Mouse (Mus musculus) layer of hippocampus, postnatal 10 days (tissue): Measurements from ENCODE around the gene Gm21149. TPM values are rescaled to one million over a fixed set of nuclear protein-coding genes. Genes with fewer than 3 reads are reported as not detected.
"Not testable (repeated sequence)": the region's sequence is repeated elsewhere in the genome, so short reads cannot be mapped to it uniquely, and the experiment has no call there.

ENCODE experiments used
- DNase-seq, 2 experiments: peaks; one replicate each; pipeline ENCODE4 v3.0.0; 2021; ENCODE audit warnings: low spot score in 2 of 2
- long read RNA-seq: library from polyadenylated mRNA; stranded (forward); transcript quantifications from one replicate; pipeline ENCODE4 v2.0.0, GENCODE M21; 2023
- total RNA-seq, 2 experiments: library from RNA; stranded (reverse); gene quantifications; 2 replicates each; pipeline ENCODE4 v1.2.3; 2021

The Gm21149 gene
- total RNA-seq: not detected
- long read RNA-seq: 0 reads

GRCm38 (mm10) chr5:15476423-15476822 lies at the start of gene Gm21149:
Gene Gm21149 (minus strand): TSS chr5:15476523.
- DNase-seq: not testable (repeated sequence)

GRCm38 (mm10) chr5:15522470-15522869 lies 46.1 kb upstream of the Gm21149 start:
- not testable (repeated sequence) for DNase-seq

GRCm38 (mm10) chr5:15522028-15522427 lies 45.7 kb upstream of the Gm21149 start:
- DNase-seq: not testable (repeated sequence)

- peak; percentile 17 to 44 for DNase-seq
Measured at GRCm38 (mm10) chr5:15520418-15520817, 44.1 kb upstream of the Gm21149 start.

GRCm38 (mm10) chr5:15517150-15517549 lies 40.8 kb upstream of the Gm21149 start:
- DNase-seq: not testable (repeated sequence)

- DNase-seq: not testable (repeated sequence)
Measured at GRCm38 (mm10) chr5:15512236-15512635, 35.9 kb upstream of the Gm21149 start.

GRCm38 (mm10) chr5:15509911-15510310 lies 33.6 kb upstream of the Gm21149 start:
- DNase-seq: not testable (repeated sequence)

DNA sequence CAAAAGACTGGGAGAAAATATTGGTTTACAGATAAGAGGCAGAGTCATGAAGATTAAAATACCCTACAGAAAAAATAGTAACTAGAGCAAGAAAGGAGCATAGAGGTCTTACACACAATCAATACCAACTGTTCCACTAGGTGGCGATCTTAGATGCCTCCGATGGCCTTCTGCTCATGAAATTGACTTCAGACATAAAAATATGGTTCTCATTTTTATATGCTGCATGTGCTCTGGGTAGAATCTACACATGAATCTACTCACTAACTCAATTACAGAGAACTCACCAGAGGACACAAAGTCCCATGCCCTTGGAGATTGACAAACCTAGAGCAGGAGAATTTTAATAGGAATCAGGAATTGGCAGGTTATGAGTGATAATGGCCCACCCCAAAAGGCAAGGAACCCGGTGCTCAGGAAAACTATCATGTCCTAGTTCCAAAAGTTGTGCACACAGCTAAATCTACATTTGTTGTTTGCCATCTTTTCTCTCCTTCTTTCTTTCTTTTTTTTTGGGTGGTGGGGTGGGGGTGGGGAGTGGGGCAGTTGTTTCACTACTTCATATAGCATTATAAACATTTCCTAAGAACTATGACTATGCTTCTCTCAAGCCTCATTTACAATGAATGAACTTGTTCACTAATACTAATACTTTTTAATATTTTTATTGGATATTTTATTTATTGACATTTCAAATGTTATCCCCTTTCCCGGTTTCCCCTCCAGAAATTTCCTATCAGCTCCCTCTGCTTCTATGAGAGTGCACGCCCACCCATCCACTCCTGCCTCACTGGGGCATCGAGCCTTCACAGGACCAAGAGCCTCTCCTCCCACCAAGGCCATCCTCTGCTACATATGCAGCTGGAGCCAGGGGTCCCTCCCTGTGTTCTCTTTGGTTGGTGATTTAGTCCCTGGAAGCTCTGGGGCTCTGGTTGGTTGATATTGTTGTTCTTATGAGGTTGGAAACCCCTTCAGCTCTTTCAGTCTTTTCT lies 32.4 kb upstream of the Gm21149 start:
- not testable (repeated sequence) for DNase-seq

DNA sequence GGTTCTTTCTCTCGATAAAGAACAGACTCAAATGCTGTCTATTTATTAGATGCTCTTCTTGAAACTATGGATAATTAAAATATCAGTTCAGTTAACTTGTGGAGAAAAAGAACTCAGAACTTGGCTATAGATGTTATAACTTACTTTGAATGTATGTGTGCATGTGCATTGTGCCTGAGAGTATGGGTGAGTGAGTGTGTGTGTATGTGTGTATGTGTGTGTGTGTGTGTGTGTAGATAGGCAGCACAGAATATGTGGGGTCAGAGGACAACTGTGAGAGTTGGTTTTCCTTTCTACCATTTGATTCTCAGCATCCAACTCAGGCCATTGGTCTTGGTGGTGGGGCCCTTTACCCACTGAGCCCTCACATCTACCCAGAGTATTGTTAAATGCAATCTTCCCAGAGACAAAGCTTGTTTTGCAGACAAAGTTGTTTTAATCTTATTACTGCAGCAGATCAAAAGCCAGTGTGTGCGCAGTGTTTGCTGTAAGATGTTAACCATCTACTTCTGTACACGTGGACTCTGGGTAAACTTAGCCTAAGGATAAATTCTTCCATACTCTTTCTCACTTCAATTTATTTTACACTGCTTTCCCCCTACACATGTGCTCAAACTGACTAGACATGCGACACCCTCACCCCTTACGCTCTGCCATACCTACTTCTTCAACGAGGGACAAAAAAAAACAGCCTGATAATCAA lies 31.6 kb upstream of the Gm21149 start:
- not testable (repeated sequence) for DNase-seq

DNA sequence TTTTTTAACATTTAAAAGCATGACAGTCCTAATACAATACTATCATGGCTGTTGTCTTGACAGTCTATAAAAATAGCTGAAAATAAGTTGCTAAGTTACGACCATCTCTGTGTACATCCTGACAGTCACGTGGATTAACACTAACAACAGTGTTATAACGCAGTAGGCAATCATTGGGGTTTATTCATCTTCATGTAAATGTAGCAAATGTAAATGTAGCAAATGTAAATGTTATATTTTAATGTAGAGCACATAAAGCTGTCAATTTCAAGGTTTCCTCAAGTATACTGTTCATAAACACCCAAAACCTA lies 30.9 kb upstream of the Gm21149 start:
- no peak for DNase-seq

- DNase-seq: peak; percentile 31 to 51
Measured at GRCm38 (mm10) chr5:15506575-15507308, 30.4 kb upstream of the Gm21149 start.

DNA sequence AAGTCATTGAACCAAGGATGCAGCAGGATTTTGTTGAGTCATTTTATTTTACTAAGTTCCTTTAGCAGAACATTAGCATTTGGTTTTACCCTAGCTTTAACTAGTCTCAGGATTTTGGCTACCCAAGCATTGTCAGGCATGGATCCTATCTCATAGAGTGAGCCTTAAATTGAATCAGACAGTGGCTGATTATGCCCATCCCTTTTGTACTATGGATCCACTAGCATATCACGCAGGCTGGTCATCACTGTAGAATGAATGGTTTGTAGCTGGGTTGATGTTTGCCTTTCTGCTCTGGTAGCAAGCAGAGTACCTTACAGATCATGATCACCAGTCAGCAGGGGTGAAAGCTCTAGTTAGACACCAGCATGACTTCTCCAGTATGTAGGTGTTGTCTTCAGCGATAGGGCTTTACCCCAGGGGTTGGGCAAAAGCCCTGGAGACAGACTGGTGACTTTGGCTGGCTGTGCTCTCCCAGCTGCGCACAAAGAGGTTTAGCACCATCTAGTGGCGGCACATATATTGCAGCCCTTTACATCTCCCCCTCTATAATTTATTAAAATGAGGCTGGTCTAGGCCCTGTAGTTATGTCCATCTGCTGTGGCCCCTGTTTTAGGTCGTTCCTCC lies 22.6 kb upstream of the Gm21149 start:
- DNase-seq: peak; percentile 18 to 44

GRCm38 (mm10) chr5:15498350-15498749 lies 22.0 kb upstream of the Gm21149 start:
- not testable (repeated sequence) for DNase-seq

- DNase-seq: not testable (repeated sequence)
Measured at GRCm38 (mm10) chr5:15490934-15491333, 14.6 kb upstream of the Gm21149 start.

DNA sequence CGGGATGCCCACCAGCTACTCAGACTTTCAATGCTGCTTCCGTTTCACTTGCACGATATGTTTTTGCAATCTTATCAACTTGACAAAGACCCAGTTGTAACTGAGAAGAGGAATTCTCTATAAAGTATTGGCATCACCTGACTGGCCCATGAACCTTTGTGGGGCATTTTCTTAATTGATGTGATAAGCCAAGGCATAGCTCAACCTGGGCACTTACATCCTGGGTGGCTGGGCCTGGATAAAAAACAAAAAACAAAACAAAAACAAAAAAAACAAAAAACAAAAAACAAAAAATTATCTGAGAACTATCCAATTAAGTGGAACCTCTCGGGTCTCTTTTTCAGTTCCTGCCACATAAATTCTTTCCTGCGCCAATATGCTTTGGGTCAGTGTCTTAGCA lies 12.4 kb upstream of the Gm21149 start:
- no peak for DNase-seq

DNA sequence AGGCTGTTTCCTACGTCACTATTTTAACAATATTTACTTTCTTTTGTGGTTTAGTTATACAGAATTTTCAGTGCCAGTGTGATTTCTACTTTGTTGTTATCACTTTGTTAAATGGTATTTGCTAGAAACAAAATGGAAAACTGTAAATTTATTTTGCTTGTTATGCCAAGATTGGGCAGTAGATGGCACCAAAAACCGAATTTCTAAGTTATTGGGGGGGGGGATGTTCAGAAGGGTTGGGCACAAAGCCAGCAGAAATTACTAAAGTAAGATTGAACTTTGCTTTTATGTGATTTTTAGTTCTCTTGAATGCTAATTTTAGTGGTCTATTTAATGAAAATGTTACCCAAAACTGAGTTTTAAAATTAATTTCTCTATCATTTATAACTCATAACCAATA lies 8.3 kb upstream of the Gm21149 start:
- DNase-seq: not testable (repeated sequence)

DNA sequence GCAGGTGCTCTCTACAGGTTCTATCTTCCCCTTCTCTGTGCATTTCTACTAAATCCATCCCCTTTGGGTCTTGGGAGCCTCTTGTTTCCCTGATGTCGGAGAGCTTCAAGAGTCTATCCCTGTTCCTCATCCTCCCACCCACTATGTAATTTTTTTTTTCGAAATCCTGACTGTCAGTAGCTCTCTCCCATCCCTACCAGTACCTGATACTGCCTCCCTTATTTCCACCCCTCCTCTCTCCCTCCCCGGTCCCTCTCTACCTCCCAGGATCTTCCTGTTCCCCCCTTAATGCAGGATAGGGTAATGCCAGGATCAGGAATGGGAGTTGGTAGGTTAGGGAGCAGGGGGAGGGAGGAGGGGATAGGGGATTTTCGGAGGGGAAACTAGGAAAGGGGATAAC lies 7.3 kb upstream of the Gm21149 start:
- DNase-seq: not testable (repeated sequence)

GRCm38 (mm10) chr5:15482815-15483214 lies 6.5 kb upstream of the Gm21149 start:
- DNase-seq: not testable (repeated sequence)

- not testable (repeated sequence) for DNase-seq
Measured at GRCm38 (mm10) chr5:15470141-15470540, 6.2 kb downstream of the Gm21149 start.

- not testable (repeated sequence) for DNase-seq
Measured at GRCm38 (mm10) chr5:15467768-15468167, 8.6 kb downstream of the Gm21149 start.

DNA sequence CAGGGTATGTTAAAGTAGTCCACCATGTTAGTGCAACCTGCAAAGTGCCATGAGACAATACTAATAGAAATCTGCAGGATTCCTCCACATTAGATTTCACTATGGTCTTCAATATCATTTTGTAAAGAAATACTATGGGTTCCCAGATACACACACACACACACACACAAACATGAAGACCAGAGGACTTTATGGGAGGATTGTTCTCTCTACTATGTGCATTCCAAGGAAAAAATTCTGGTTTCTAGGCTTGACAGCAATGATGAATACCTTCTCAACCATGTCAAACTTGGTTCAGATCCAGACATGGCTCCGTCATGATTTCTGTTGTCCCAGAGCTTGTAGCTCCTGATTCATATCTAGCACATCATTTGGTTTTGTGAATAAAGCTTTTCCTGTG lies 10.1 kb downstream of the Gm21149 start:
- DNase-seq: not testable (repeated sequence)
